Mouse (Mus musculus): Measurements from ENCODE around the gene Garnl3. TPM values are rescaled to one million over a fixed set of nuclear protein-coding genes. Genes with fewer than 3 reads are reported as not detected.
"Not testable (repeated sequence)": the region's sequence is repeated elsewhere in the genome, so short reads cannot be mapped to it uniquely, and the experiment has no call there.

Garnl3 gene
- polyA plus RNA-seq, 1 experiment from 2014 or later: 15.7 TPM

DNA sequence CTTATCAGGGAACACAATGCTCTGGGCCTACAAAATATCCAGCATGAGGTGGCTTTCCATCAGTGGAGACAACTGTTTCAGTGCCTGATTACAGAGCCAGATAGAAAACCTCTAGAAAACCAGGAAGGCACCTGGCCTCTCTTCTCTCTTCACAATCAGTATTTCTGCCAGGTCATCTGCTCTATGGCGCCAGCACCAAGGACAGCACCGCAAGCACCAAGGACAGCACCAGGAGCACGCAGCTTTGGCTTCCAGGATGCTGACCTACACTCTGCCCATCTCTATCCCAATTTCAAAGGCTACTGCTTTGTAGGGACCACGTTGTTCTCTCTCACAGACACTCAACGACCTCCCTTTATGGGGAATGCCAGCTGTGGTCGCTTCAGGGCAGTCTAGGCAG is 113.4 kb downstream of the Garnl3 start:
- 6% methylated on average over 6 of the region's 6 CpGs for WGBS
- H3K36me3 ChIP-seq: no peaks in the 10 kb centered on the region
- no peak for ATAC-seq (ENCODE audit: insufficient number of reproducible peaks, insufficient read depth, low FRiP score, low TSS enrichment, low read depth)
- no peak overlapping the region for H3K4me3 ChIP-seq (replicated peaks)
- no peaks in the 10 kb centered on the region for H3K27me3 ChIP-seq
- no peaks in the 10 kb centered on the region for H3K9me3 ChIP-seq
- no peaks in the 10 kb centered on the region for H3K4me1 ChIP-seq (replicated peaks)
- no peak overlapping the region for H3K4me2 ChIP-seq
- no peak overlapping the region for H3K27ac ChIP-seq
- H3K9ac ChIP-seq (replicated peaks): no peak overlapping the region

DNA sequence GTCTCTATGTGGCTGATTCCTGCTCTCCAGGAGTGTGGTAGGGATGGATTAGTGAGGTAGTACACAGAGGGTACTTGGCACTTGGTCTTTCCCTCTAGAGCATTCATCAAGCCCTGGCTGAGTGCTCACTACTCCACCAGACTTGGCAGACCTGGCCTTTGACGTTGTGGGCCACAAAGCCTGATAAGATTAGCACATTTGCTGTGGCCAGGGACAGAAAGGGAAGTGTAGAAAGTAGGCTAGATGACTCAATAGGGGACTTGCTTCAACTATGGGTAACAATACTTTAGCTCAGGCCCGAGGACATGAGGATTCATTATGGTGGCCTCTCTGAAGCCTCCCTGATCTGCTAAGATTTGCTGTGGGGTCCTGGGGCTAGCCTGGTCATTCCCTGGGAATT is 114.3 kb downstream of the Garnl3 start:
- Histone ChIP-seq H3K4me2 (no peak overlapping the region), H3K4me3 (replicated peaks) (no peak overlapping the region), H3K27me3 (no peaks in the 10 kb centered on the region), H3K27ac (no peak overlapping the region), H3K9me3 (no peaks in the 10 kb centered on the region), H3K36me3 (no peaks in the 10 kb centered on the region), H3K4me1 (replicated peaks) (no peaks in the 10 kb centered on the region), H3K9ac (replicated peaks) (no peak overlapping the region)
- WGBS: 79% methylated on average over 2 of the region's 2 CpGs
- ATAC-seq (ENCODE audit: insufficient number of reproducible peaks, insufficient read depth, low FRiP score, low TSS enrichment, low read depth): no peak

DNA sequence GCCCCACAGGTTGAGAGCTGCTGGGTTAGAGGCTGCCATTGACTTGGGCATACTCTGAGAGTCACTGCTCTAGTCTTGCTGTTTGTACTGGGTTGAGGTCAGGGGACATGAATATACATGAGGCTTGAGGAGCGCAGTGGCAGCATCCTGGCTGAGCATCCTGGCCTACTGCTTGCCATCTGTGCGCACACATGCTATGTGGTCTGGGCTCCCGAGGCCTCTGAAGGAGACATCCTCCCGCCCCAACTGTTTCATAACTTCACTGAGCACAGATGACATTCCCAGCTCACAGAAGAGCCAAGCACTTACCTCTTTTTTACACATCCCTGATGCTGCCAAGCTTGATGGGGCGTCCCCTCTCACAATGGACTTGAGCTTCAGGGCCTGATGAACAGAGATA is 116.6 kb downstream of the Garnl3 start:
- no peaks in the 10 kb centered on the region for H3K36me3 ChIP-seq
- no peak overlapping the region for H3K9ac ChIP-seq (replicated peaks)
- H3K4me2 ChIP-seq: no peak overlapping the region
- WGBS: 90% methylated on average over 5 of the region's 5 CpGs
- H3K4me3 ChIP-seq (replicated peaks): no peak overlapping the region
- H3K9me3 ChIP-seq: no peaks in the 10 kb centered on the region
- no peaks in the 10 kb centered on the region for H3K4me1 ChIP-seq (replicated peaks)
- H3K27ac ChIP-seq: no peak overlapping the region
- ATAC-seq (ENCODE audit: insufficient number of reproducible peaks, insufficient read depth, low FRiP score, low TSS enrichment, low read depth): no peak
- H3K27me3 ChIP-seq: no peaks in the 10 kb centered on the region

DNA sequence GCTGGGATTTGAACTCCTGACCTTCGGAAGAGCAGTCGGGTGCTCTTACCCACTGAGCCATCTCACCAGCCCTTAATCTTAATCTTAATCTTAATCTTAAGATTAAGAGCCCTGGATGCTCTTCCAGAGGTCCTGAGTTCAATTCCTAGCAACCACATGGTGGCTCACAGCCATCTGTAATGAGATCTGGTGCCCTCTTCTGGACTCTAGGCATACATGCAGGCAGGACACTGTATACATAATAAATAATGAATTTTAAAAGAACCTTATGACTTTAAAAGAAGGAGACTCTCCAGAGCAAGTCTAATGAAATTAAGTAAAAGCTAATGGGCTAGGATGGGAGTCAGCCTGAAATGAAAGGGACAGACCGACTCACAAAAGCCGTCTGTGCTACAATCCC is 122.4 kb downstream of the Garnl3 start:
- H3K36me3 ChIP-seq; H3K4me3 ChIP-seq (replicated peaks); H3K27ac ChIP-seq; ATAC-seq (ENCODE audit: insufficient number of reproducible peaks, insufficient read depth, low FRiP score, low TSS enrichment, low read depth); H3K9me3 ChIP-seq; H3K9ac ChIP-seq (replicated peaks); H3K4me1 ChIP-seq (replicated peaks); H3K4me2 ChIP-seq; H3K27me3 ChIP-seq: not testable (repeated sequence)
- 87% methylated on average over 4 of the region's 4 CpGs for WGBS

DNA sequence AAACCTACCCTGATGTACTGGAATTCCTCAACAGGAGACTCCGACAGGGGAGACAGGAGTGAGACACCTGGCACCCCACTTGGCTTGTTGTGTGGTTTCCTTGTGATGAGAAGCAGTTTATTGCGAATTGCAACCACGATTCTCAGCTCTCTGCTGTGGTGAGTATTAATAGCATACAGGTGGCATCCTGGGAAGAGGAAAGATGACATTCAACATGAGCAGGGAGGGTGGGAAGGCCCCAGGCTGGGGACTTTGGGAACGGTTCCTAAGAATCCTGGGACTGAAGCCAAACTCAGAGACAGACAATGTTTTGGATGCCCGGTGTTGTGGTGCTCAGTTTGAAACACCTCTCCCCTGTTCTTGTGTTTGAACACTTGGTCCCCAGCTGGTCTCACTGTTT is 126.4 kb downstream of the Garnl3 start:
- WGBS: 80% methylated on average over 5 of the region's 5 CpGs
- ATAC-seq (ENCODE audit: insufficient number of reproducible peaks, insufficient read depth, low FRiP score, low TSS enrichment, low read depth): no peak
- Histone ChIP-seq H3K9ac (replicated peaks) (no peak overlapping the region), H3K27me3 (no peaks in the 10 kb centered on the region), H3K9me3 (no peaks in the 10 kb centered on the region), H3K27ac (no peak overlapping the region), H3K4me2 (no peak overlapping the region), H3K36me3 (no peaks in the 10 kb centered on the region), H3K4me1 (replicated peaks) (no peaks in the 10 kb centered on the region), H3K4me3 (replicated peaks) (no peak overlapping the region)

DNA sequence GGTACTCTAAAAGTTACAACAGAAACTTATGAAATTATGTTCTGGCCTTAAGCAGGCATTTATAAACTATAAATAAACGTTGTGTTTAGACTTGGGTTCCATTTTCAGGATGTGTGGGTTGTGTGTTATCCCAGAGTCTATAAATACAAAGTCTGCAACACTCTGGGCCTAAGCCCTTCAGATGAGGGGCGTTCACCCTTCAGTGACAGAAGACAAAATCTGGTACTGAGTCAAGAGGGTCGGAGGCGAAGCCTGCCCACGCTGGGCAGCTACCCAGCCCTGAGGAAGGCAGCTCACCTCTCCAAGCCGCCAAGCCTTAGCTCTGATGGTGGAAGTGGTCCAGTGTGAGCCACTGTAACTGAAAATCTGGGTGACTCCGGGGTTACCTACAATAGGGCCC is 129.3 kb downstream of the Garnl3 start:
- H3K4me3 ChIP-seq (replicated peaks): no peak overlapping the region
- H3K27me3 ChIP-seq: no peaks in the 10 kb centered on the region
- 84% methylated on average over 7 of the region's 7 CpGs for WGBS
- no peaks in the 10 kb centered on the region for H3K9me3 ChIP-seq
- no peaks in the 10 kb centered on the region for H3K4me1 ChIP-seq (replicated peaks)
- no peaks in the 10 kb centered on the region for H3K36me3 ChIP-seq
- ATAC-seq (ENCODE audit: insufficient number of reproducible peaks, insufficient read depth, low FRiP score, low TSS enrichment, low read depth): no peak
- no peak overlapping the region for H3K27ac ChIP-seq
- no peak overlapping the region for H3K9ac ChIP-seq (replicated peaks)
- no peak overlapping the region for H3K4me2 ChIP-seq

DNA sequence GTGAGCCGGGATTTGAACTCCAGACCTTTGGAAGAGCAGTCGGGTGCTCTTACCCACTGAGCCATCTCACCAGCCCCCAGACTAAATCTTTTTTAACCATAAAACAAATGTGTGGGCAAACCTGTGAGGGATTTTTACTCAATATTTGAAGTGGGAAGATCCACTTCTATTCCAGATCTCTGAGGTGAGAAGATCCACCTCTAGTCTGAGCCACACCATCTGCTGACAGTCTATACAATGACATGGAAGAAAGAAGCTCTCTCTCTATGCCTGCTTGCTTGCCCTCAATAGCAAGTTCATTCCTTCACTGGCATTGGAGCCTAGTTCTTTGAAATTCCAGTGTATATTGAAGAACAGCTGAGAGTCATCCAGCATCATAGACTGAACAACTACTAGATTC is 131.7 kb downstream of the Garnl3 start:
- Histone ChIP-seq H3K9ac (replicated peaks) (no peak overlapping the region), H3K4me3 (replicated peaks) (no peak overlapping the region), H3K36me3 (no peaks in the 10 kb centered on the region), H3K27ac (no peak overlapping the region), H3K4me1 (replicated peaks) (no peaks in the 10 kb centered on the region), H3K27me3 (no peaks in the 10 kb centered on the region), H3K9me3 (no peaks in the 10 kb centered on the region), H3K4me2 (no peak overlapping the region)
- ATAC-seq (ENCODE audit: insufficient number of reproducible peaks, insufficient read depth, low FRiP score, low TSS enrichment, low read depth): no peak
- 78% methylated on average over 2 of the region's 2 CpGs for WGBS

DNA sequence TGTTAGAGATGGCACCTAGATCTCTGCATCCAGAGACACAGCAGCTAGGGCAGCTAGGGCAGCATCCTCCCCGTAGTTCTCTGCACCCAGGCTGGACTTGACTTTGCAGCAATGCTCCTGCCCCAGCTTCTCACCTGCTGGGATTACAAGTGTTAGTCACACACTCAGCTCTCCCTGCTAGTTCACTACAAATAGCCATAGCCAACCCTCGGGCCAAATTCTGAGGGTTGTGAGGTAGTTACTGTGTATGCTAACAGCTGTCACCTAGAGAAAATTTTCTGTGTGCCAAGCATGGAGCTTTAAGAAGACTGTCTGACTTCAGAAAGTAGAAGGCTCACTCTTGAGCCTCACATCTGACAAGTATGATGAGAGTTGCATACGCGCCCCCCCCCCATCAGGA is 133.7 kb downstream of the Garnl3 start:
- H3K27ac ChIP-seq: no peak overlapping the region
- ATAC-seq (ENCODE audit: insufficient number of reproducible peaks, insufficient read depth, low FRiP score, low TSS enrichment, low read depth): no peak
- H3K9ac ChIP-seq (replicated peaks): no peak overlapping the region
- no peak overlapping the region for H3K4me2 ChIP-seq
- no peaks in the 10 kb centered on the region for H3K4me1 ChIP-seq (replicated peaks)
- H3K36me3 ChIP-seq: no peaks in the 10 kb centered on the region
- H3K27me3 ChIP-seq: no peaks in the 10 kb centered on the region
- H3K9me3 ChIP-seq: no peaks in the 10 kb centered on the region
- 76% methylated on average over 4 of the region's 4 CpGs for WGBS
- H3K4me3 ChIP-seq (replicated peaks): no peak overlapping the region

DNA sequence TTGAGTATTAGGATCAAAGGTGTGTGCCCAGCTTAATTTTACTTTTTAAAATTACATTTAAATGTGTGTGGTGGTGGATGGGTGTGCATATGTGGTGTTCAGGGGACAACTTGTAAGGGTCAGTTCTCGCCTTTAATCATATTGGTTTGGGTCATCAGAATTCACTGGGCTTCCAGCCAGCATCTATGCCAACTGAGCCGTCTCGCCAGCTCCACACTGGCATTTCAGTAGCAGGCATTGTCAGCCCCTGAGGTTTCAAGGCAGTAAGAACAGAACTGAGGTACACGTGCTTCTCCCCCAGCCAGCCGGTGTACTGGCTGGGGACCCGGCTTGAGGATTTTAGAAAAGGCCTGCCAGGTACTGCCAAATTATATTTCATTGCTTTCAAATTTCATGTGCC is 134.4 kb downstream of the Garnl3 start:
- Histone ChIP-seq H3K4me1 (replicated peaks) (no peaks in the 10 kb centered on the region), H3K4me2 (no peak overlapping the region), H3K4me3 (replicated peaks) (no peak overlapping the region), H3K36me3 (no peaks in the 10 kb centered on the region), H3K27me3 (no peaks in the 10 kb centered on the region), H3K9ac (replicated peaks) (no peak overlapping the region), H3K9me3 (no peaks in the 10 kb centered on the region), H3K27ac (no peak overlapping the region)
- ATAC-seq (ENCODE audit: insufficient number of reproducible peaks, insufficient read depth, low FRiP score, low TSS enrichment, low read depth): no peak
- WGBS: 83% methylated on average over 6 of the region's 6 CpGs

DNA sequence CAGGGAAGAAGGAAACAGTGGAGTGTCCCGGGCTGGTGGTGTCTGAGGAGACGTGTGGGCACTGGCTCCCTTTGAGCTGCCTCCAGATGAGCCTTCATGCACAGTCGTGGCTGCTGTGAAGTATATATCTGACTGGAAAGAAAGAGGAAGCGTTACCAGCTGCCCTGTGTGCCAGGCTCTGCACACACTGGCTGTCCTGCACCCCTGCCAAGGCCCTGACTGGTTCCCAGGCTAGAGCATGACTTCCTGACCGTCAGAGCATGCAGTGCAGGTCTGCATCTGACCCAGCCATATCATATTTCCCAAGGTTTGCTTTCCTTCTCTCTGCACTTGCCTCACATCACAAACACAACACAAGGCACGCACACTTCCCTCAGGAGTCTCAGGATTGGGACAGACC is 139.3 kb downstream of the Garnl3 start:
- Histone ChIP-seq H3K9ac (replicated peaks) (no peak overlapping the region), H3K4me3 (replicated peaks) (no peak overlapping the region), H3K27me3 (no peaks in the 10 kb centered on the region), H3K36me3 (no peaks in the 10 kb centered on the region), H3K4me1 (replicated peaks) (no peaks in the 10 kb centered on the region), H3K9me3 (no peaks in the 10 kb centered on the region), H3K27ac (no peak overlapping the region), H3K4me2 (no peak overlapping the region)
- ATAC-seq (ENCODE audit: insufficient number of reproducible peaks, insufficient read depth, low FRiP score, low TSS enrichment, low read depth): no peak
- 70% methylated on average over 6 of the region's 6 CpGs for WGBS

DNA sequence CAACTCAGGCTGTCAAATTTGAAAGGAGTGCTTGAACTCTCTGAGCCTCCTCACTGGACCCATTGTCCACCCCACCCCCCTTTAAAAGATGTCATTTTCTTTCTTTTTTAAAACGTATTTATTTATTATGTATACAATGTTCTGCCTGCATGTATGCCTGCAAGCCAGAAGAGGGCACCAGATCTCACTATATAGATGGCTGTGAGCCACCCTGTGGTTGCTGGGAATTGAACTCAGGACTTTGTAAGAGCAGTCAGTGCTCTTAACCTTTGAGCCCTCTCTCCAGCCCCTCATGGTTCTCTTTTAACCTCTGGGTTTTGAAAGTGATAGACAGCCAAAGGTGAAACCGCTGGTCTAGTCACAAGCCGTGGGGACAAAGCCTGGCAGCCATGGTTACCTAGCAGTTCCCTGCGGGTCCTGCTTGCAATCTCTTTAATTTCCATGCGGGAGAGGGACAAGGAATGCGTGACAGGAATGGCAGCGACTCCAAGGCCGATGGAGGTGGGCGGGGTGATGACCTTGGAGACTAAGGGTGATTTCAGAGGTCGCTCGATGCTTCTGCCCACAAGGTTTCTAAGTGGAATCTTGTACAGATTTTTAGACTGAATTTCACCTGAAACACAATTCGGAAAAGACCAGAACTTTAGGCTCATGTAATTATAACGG is 141.2 kb downstream of the Garnl3 start:
- no peak for ATAC-seq (ENCODE audit: insufficient number of reproducible peaks, insufficient read depth, low FRiP score, low TSS enrichment, low read depth)
- Histone ChIP-seq H3K36me3 (no peaks in the 10 kb centered on the region), H3K4me3 (replicated peaks) (no peak overlapping the region), H3K27me3 (no peaks in the 10 kb centered on the region), H3K4me1 (replicated peaks) (no peaks in the 10 kb centered on the region), H3K9ac (replicated peaks) (no peak overlapping the region), H3K27ac (no peak overlapping the region), H3K9me3 (no peaks in the 10 kb centered on the region), H3K4me2 (no peak overlapping the region)
- 65% methylated on average over 13 of the region's 13 CpGs for WGBS

DNA sequence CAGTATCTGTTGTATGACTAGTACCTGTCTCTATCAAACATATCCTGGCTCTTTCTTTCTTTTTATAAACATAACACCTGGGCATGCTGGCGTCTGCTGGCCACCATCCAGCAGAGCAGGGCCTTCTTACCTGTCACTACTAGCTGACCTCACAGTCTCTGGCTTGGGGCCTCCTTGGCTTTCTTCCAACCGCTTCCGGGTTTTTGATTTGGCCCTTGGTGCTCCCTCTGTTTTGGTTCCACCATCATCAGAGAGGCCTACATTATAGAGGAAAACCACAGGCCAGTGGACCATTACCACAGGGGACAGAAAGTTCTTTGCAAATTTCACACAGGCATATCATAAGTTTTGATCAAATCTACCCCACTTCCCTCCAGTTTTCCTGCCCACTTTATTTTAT is 142.1 kb downstream of the Garnl3 start:
- no peak overlapping the region for H3K4me2 ChIP-seq
- no peak overlapping the region for H3K4me3 ChIP-seq (replicated peaks)
- no peak overlapping the region for H3K9ac ChIP-seq (replicated peaks)
- no peaks in the 10 kb centered on the region for H3K9me3 ChIP-seq
- H3K27ac ChIP-seq: no peak overlapping the region
- H3K27me3 ChIP-seq: peaks cover 2% of the 10 kb centered on the region; the same call in 1 of the 2 replicates
- 75% methylated on average over 3 of the region's 3 CpGs for WGBS
- H3K4me1 ChIP-seq (replicated peaks): no peaks in the 10 kb centered on the region
- ATAC-seq (ENCODE audit: insufficient number of reproducible peaks, insufficient read depth, low FRiP score, low TSS enrichment, low read depth): no peak
- H3K36me3 ChIP-seq: no peaks in the 10 kb centered on the region

Measured in limb, embryonic 12.5 days (tissue).